Mouse (Mus musculus): ENCODE data around the gene Hs1bp3. TPM values are rescaled to one million over a fixed set of nuclear protein-coding genes. Genes with fewer than 3 reads are reported as not detected.
A peak's percentile ranks its signal among the peaks of the same experiment; 100 is the strongest.

Hs1bp3 gene
- polyA plus RNA-seq, 2 experiments: 2.3 to 2.4 TPM

DNA sequence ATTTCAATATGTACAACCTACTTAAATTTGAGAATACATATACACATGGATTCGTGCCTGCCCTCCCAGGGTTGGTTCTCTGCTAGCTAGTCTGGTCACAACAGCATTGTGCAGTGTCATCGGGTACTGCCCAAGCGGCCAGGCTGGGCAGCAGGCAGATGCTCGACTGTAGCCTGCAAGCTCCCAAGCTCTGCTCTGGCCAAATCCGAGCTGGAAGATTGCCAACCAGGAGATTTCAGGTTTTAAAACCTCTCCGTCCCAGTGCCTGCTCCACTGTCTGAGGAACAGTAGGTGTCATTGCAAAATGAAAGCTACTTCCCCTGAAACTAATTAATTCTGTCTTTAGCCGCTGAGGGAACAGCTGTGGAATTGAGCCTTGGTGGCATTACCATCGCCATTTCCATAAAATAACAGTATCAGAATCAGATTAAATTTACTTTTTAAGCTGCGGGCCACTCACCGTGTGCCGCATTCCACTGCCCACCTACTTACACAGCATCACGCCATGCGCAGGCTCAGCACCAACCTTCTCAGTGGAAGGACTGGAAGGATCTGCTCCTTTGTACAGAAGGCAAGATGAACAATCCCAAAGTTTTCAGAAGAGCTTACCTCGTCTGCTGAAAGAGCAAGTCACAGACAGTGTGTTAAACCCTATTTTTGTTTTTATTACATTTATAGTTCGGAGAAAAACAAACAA is 21.9 kb upstream of the Hs1bp3 start:
- no peak overlapping the region for H3K27ac ChIP-seq
- WGBS (ENCODE audit: insufficient replicate concordance): 61% methylated on average over 15 of the region's 15 CpGs
- no peaks in the 10 kb centered on the region for H3K9me3 ChIP-seq (ENCODE audit: control insufficient read depth, low read length)
- peaks cover 5% of the 10 kb centered on the region; the same call in 1 of the 2 replicates for H3K27me3 ChIP-seq (ENCODE audit: control insufficient read depth, insufficient read depth, low read length)
- H3K4me2 ChIP-seq (ENCODE audit: low read depth): no peak overlapping the region
- no peaks in the 10 kb centered on the region; a peak in 1 of 4 replicates for H3K4me1 ChIP-seq (replicated peaks; ENCODE audit: control insufficient read depth in 2 of 2, insufficient read depth in 2 of 2, low read length in 1 of 2)
- H3K4me3 ChIP-seq (ENCODE audit: insufficient read depth in 1 of 2, low read depth in 2 of 2, low read length in 2 of 2): no peak overlapping the region
- ATAC-seq (ENCODE audit: insufficient read depth) (no peak), DNase-seq (ENCODE audit: low read depth in 3 of 3, low spot score in 3 of 3) (no peak)
- no peak overlapping the region for H3K9ac ChIP-seq (replicated peaks)
- no peaks in the 10 kb centered on the region for H3K36me3 ChIP-seq (replicated peaks; ENCODE audit: control insufficient read depth, insufficient read depth, low read depth)
- TF ChIP-seq EP300 (IDR thresholded peaks at IDR 0.05; ENCODE audit: low read depth) (no peak), CTCF (IDR thresholded peaks at IDR 0.05; ENCODE audit: low read depth) (no peak)

DNA sequence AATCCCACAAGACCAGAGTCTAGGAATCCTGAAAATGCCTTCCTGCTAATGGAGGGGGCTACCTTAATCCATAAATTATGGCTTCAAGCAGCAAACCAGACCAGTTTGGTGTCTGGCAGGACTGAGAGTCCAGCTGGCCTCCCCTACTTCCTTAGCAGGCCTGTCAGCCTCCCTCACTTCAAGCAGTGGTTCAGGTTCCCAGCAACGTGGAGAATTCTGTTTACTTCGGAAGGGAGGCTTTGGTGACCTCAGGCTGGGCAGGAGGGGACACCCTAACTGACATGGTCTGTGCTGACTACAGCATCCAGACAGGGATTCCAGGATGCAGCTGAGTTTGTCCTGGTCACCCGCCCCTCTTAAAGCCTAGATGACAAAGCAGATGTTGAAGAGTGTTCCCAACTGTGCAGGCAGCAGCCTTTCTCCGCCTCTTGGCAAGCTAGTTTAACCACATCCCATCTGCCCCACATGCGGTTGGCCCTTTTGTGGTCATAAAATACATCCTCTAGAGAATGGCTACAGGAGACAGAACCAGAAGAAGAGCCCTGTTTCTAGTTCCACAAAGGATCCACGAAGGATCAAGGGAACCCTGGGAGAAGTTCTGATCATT is 17.8 kb upstream of the Hs1bp3 start:
- Histone ChIP-seq H3K9me3 (ENCODE audit: control insufficient read depth, low read length) (no peaks in the 10 kb centered on the region), H3K4me1 (replicated peaks; ENCODE audit: control insufficient read depth in 2 of 2, insufficient read depth in 2 of 2, low read length in 1 of 2) (no peaks in the 10 kb centered on the region; a peak in 1 of 4 replicates), H3K27me3 (ENCODE audit: control insufficient read depth, insufficient read depth, low read length) (peaks cover 44% of the 10 kb centered on the region), H3K4me3 (ENCODE audit: insufficient read depth in 1 of 2, low read depth in 2 of 2, low read length in 2 of 2) (no peak overlapping the region), H3K36me3 (replicated peaks; ENCODE audit: control insufficient read depth, insufficient read depth, low read depth) (no peaks in the 10 kb centered on the region), H3K4me2 (ENCODE audit: low read depth) (no peak overlapping the region), H3K27ac (no peak overlapping the region), H3K9ac (replicated peaks) (no peak overlapping the region)
- ATAC-seq (ENCODE audit: insufficient read depth): no peak
- DNase-seq (ENCODE audit: low read depth in 3 of 3, low spot score in 3 of 3): no peak
- 10% methylated on average over 6 of the region's 6 CpGs for WGBS (ENCODE audit: insufficient replicate concordance)
- TF ChIP-seq EP300 (IDR thresholded peaks at IDR 0.05; ENCODE audit: low read depth) (no peak), CTCF (IDR thresholded peaks at IDR 0.05; ENCODE audit: low read depth) (no peak)

DNA sequence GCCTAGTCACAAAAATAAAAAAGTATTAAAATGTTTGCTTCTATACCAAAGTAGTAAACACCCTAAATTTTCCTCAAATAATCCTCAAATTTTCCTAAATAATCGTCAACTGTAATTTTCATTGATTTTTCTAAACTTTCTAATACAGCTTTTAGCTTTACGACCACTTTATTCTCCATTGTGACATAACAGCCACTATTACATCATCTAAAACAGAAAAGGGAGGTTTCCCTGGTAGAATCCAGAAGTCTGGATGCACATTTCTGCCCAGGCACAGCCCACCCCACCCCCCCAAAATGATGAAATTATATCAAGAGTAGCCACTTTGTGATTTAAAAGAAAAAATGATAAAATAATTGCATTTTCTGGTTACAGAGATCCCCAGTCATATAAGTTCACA is 17.1 kb upstream of the Hs1bp3 start:
- DNase-seq (ENCODE audit: low read depth in 3 of 3, low spot score in 3 of 3) (no peak), ATAC-seq (ENCODE audit: insufficient read depth) (no peak)
- TF ChIP-seq EP300 (IDR thresholded peaks at IDR 0.05; ENCODE audit: low read depth): no peak
- TF ChIP-seq CTCF (IDR thresholded peaks at IDR 0.05; ENCODE audit: low read depth): no peak
- no peaks in the 10 kb centered on the region; a peak in 1 of 4 replicates for H3K4me1 ChIP-seq (replicated peaks; ENCODE audit: control insufficient read depth in 2 of 2, insufficient read depth in 2 of 2, low read length in 1 of 2)
- H3K9me3 ChIP-seq (ENCODE audit: control insufficient read depth, low read length): no peaks in the 10 kb centered on the region
- no peak overlapping the region for H3K9ac ChIP-seq (replicated peaks)
- 46% methylated on average over 2 of the region's 2 CpGs for WGBS (ENCODE audit: insufficient replicate concordance)
- no peak overlapping the region for H3K27ac ChIP-seq
- H3K27me3 ChIP-seq (ENCODE audit: control insufficient read depth, insufficient read depth, low read length): peaks cover 52% of the 10 kb centered on the region
- no peak overlapping the region for H3K4me2 ChIP-seq (ENCODE audit: low read depth)
- H3K4me3 ChIP-seq (ENCODE audit: insufficient read depth in 1 of 2, low read depth in 2 of 2, low read length in 2 of 2): no peak overlapping the region
- H3K36me3 ChIP-seq (replicated peaks; ENCODE audit: control insufficient read depth, insufficient read depth, low read depth): no peaks in the 10 kb centered on the region

DNA sequence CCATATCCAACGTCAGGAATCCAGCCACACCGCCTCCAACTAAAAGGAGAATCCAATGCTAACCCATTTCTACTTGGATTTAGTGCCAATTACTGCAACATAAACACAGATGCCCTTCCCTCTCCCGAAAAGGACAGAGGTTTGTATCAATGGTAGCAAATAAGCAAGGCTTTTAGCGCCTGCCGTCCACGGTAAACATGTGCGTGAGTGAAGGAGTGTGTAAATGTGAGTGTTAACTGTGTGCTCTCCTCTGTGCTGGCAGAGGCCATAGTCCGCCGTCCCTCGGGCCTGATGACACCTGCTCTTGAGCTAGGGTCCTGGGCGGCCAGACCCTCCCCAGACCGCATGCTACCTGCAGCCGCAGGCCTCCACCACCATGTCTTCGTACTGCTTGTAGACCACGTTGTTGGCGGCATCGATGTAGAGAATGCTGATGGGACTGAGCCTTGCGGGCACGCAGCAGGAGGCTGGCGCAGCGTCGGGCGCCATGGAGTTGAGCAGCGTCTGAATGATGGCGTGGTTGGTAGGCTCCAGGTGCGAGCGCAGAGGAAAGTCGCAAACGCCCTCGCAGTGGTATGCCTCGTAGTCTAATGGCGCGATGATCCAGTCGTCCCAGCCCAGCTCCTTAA is 15.5 kb upstream of the Hs1bp3 start:
- H3K4me2 ChIP-seq (ENCODE audit: low read depth): no peak overlapping the region
- 8% methylated on average over 34 of the region's 34 CpGs for WGBS (ENCODE audit: insufficient replicate concordance)
- TF ChIP-seq CTCF (IDR thresholded peaks at IDR 0.05; ENCODE audit: low read depth): no peak
- H3K36me3 ChIP-seq (replicated peaks; ENCODE audit: control insufficient read depth, insufficient read depth, low read depth): no peaks in the 10 kb centered on the region
- no peaks in the 10 kb centered on the region for H3K9me3 ChIP-seq (ENCODE audit: control insufficient read depth, low read length)
- H3K27ac ChIP-seq: no peak overlapping the region
- no peak for ATAC-seq (ENCODE audit: insufficient read depth)
- H3K4me1 ChIP-seq (replicated peaks; ENCODE audit: control insufficient read depth in 2 of 2, insufficient read depth in 2 of 2, low read length in 1 of 2): no peaks in the 10 kb centered on the region; a peak in 1 of 4 replicates
- H3K27me3 ChIP-seq (ENCODE audit: control insufficient read depth, insufficient read depth, low read length): peaks cover 67% of the 10 kb centered on the region
- no peak for DNase-seq (ENCODE audit: low read depth in 3 of 3, low spot score in 3 of 3)
- no peak overlapping the region for H3K9ac ChIP-seq (replicated peaks)
- H3K4me3 ChIP-seq (ENCODE audit: insufficient read depth in 1 of 2, low read depth in 2 of 2, low read length in 2 of 2): peak overlapping the region in 1 of 2 experiments; percentile 5; a peak in 2 of 4 replicates

Data from liver, embryonic 14.5 days (tissue).